Mouse (Mus musculus): ENCODE data around the gene Cntn1. TPM values are rescaled to one million over a fixed set of nuclear protein-coding genes. Genes with fewer than 3 reads are reported as not detected.
"Not testable (repeated sequence)": the region's sequence is repeated elsewhere in the genome, so short reads cannot be mapped to it uniquely, and the experiment has no call there.

Gene Cntn1
- total RNA-seq, 2 experiments from 2014 or later = 0.10 TPM; not detected in 1

- peak; percentile 33 to 66 for DNase-seq
- intact Hi-C loops (cut with DNase I) = loop anchor here (2.0 to 5.0 kb wide), 2 partner anchors 170 to 962 kb away; no protein-coding TSS in a partner anchor
These were observed 214.2 kb downstream of the Cntn1 start for GRCm38 (mm10) chr15:92264980-92265707.

GRCm38 (mm10) chr15:92268341-92268740 lies 217.4 kb downstream of the Cntn1 start:
- DNase-seq = no peak

GRCm38 (mm10) chr15:92268741-92269322 lies 217.9 kb downstream of the Cntn1 start:
- intact Hi-C loops (cut with DNase I) = no loop called here

More at GRCm38 (mm10) chr15:92268341-92268740, 217.4 kb downstream of the Cntn1 start:
- intact Hi-C loops (cut with DNase I) = no loop called here

GRCm38 (mm10) chr15:92271801-92272365 lies 220.9 kb downstream of the Cntn1 start:
- intact Hi-C loops (cut with DNase I) = no loop called here
- DNase-seq = no peak

More at GRCm38 (mm10) chr15:92268741-92269322, 217.9 kb downstream of the Cntn1 start:
- DNase-seq = no peak

- no peak for DNase-seq
- intact Hi-C loops (cut with DNase I) = no loop called here
These were observed 225.9 kb downstream of the Cntn1 start for GRCm38 (mm10) chr15:92276826-92277225.

- intact Hi-C loops (cut with DNase I) = no loop called here
- no peak for DNase-seq
These were observed 227.0 kb downstream of the Cntn1 start for GRCm38 (mm10) chr15:92277984-92278383.

GRCm38 (mm10) chr15:92280966-92281365 lies 230.0 kb downstream of the Cntn1 start:
- DNase-seq = no peak

GRCm38 (mm10) chr15:92287616-92288015 lies 236.7 kb downstream of the Cntn1 start:
- DNase-seq = no peak
- intact Hi-C loops (cut with DNase I) = no loop called here

More at GRCm38 (mm10) chr15:92280966-92281365, 230.0 kb downstream of the Cntn1 start:
- intact Hi-C loops (cut with DNase I) = no loop called here

GRCm38 (mm10) chr15:92296479-92296878 lies 245.5 kb downstream of the Cntn1 start:
- intact Hi-C loops (cut with DNase I) = no loop called here

GRCm38 (mm10) chr15:92302796-92303195 lies 251.8 kb downstream of the Cntn1 start:
- intact Hi-C loops (cut with DNase I) = no loop called here
- no peak for DNase-seq

More at GRCm38 (mm10) chr15:92296479-92296878, 245.5 kb downstream of the Cntn1 start:
- DNase-seq = no peak

- DNase-seq = no peak
- intact Hi-C loops (cut with DNase I) = no loop called here
These were observed 253.3 kb downstream of the Cntn1 start for GRCm38 (mm10) chr15:92304221-92304620.

- intact Hi-C loops (cut with DNase I) = no loop called here
- no peak for DNase-seq
These were observed 271.0 kb downstream of the Cntn1 start for GRCm38 (mm10) chr15:92321959-92322358.

GRCm38 (mm10) chr15:92327111-92327510 lies 276.1 kb downstream of the Cntn1 start:
- intact Hi-C loops (cut with DNase I) = no loop called here
- DNase-seq = no peak

GRCm38 (mm10) chr15:92340253-92340652 lies 289.3 kb downstream of the Cntn1 start:
- DNase-seq = no peak
- intact Hi-C loops (cut with DNase I) = no loop called here

GRCm38 (mm10) chr15:92341424-92341823 lies 290.5 kb downstream of the Cntn1 start:
- intact Hi-C loops (cut with DNase I) = no loop called here
- DNase-seq = no peak

GRCm38 (mm10) chr15:92344136-92344869 lies 293.3 kb downstream of the Cntn1 start:
- intact Hi-C loops (cut with DNase I) = no loop called here
- DNase-seq = no peak

GRCm38 (mm10) chr15:92347426-92347825 lies 296.5 kb downstream of the Cntn1 start:
- intact Hi-C loops (cut with DNase I) = no loop called here
- DNase-seq = no peak

- intact Hi-C loops (cut with DNase I) = no loop called here
- DNase-seq = no peak
These were observed 296.9 kb downstream of the Cntn1 start for GRCm38 (mm10) chr15:92347902-92348301.

GRCm38 (mm10) chr15:92348453-92348852 lies 297.5 kb downstream of the Cntn1 start:
- intact Hi-C loops (cut with DNase I); DNase-seq: not testable (repeated sequence)

GRCm38 (mm10) chr15:92364153-92364552 lies 313.2 kb downstream of the Cntn1 start:
- intact Hi-C loops (cut with DNase I) = no loop called here
- peak; percentile 15 to 20 for DNase-seq

- intact Hi-C loops (cut with DNase I) = no loop called here
- DNase-seq = no peak
These were observed 313.6 kb downstream of the Cntn1 start for GRCm38 (mm10) chr15:92364592-92364991.
